Mouse (Mus musculus): ENCODE data around the gene Svs4.
"Not testable (repeated sequence)": the region's sequence is repeated elsewhere in the genome, so short reads cannot be mapped to it uniquely, and the experiment has no call there.

Gene Svs4

GRCm38 (mm10) chr2:164278359-164278758 lies at the start of gene Svs4:
Svs4 (minus strand) TSS chr2:164278459.
- no peak for DNase-seq

- DNase-seq = no peak
Measured at GRCm38 (mm10) chr2:164320983-164321382, 42.7 kb upstream of the Svs4 start.

GRCm38 (mm10) chr2:164316451-164316850 lies 38.2 kb upstream of the Svs4 start, which contains the start of gene Svs6:
Svs6 (plus strand) TSS chr2:164316751.
- DNase-seq = not testable (repeated sequence)

- DNase-seq = not testable (repeated sequence)
Measured at GRCm38 (mm10) chr2:164315460-164315859, 37.2 kb upstream of the Svs4 start.

GRCm38 (mm10) chr2:164312599-164312998 lies 34.3 kb upstream of the Svs4 start:
- DNase-seq = no peak

GRCm38 (mm10) chr2:164288968-164289367 lies 10.7 kb upstream of the Svs4 start, which contains the start of gene Svs3a:
Svs3a (plus strand) TSS chr2:164289268.
- not testable (repeated sequence) for DNase-seq

GRCm38 (mm10) chr2:164256540-164256939 lies 21.7 kb downstream of the Svs4 start, which contains the start of gene Svs3b:
Svs3b (minus strand) TSS chr2:164256640.
- DNase-seq = not testable (repeated sequence)

GRCm38 (mm10) chr2:164238366-164238765 lies 39.9 kb downstream of the Svs4 start, which contains the start of gene Svs2:
Svs2 (minus strand) TSS chr2:164238466.
- no peak for DNase-seq

- DNase-seq = no peak
Measured at GRCm38 (mm10) chr2:164232671-164233070, 45.6 kb downstream of the Svs4 start.

GRCm38 (mm10) chr2:164228361-164229070 lies 49.7 kb downstream of the Svs4 start:
- no peak for DNase-seq
